Mouse (Mus musculus): ENCODE data around the gene Eif3l.
"Not testable (repeated sequence)": the region's sequence is repeated elsewhere in the genome, so short reads cannot be mapped to it uniquely, and the experiment has no call there.

Eif3l gene

DNA sequence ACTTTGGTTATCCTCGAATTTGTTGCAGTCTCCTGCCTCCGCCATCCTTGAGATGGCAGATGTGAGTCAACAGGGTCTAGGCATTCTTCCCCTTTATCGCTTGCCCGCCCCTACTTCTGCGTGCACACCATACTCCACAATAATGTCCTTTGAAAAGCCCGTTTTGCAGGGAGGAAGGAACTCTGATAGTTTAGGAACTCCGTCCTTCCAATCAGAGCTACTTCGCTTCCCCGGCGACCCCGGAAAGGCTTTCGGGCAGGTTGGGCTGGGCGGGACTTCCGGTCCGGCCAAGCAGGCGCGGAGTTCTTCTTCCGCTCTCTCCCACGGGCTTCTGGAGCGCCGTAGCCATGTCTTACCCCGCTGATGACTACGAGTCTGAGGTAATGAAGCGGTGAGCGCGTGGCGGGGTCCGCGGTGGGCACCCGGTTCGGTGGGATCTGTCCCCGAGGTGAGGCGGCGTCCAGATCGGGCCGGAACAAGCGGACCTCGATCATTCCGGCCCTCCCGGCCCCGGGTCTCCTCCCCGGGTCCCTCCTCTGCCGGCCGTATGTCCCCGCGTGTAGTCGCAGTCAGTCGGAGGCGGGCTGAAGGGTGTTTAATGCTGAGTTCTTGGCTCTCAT is at the start of gene Eif3l:
TSS of gene Eif3l (plus strand) at position 267 of the 620 bp plus-strand sequence.
- peak; percentile 73 for DNase-seq (ENCODE audit: low read depth, low spot score)

DNA sequence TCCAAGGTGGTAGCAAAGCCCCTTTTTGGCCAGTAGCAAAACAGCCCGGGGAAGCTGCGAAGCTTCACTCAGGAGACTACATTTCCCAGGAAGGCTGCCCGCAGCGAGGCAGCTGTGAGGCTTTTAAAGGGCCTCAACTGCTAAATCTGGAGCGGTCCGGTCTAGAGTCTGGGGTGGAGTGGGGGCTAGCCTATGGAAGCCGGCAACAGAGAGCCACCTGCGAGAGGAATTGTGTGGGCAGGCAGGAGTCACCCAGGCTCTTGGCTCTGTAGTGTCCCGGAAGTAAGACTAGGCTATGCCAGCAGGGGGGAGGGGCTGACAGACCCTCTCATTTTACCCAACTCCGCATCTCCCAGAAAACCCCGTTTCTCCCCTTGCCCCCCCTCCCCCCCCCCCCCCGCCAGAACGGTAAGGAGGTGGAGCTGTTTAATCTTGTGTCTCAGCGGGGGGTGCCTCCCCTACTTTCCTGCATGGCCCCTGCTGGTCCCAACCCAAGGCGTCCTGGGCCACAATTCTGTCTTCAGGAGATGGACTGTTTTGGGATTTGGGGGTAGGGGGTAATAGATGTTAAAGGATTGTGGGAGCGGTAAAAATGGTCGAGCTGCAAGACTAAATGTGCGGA is 49.2 kb upstream of the Eif3l start:
- DNase-seq (ENCODE audit: low read depth, low spot score), result no peak

DNA sequence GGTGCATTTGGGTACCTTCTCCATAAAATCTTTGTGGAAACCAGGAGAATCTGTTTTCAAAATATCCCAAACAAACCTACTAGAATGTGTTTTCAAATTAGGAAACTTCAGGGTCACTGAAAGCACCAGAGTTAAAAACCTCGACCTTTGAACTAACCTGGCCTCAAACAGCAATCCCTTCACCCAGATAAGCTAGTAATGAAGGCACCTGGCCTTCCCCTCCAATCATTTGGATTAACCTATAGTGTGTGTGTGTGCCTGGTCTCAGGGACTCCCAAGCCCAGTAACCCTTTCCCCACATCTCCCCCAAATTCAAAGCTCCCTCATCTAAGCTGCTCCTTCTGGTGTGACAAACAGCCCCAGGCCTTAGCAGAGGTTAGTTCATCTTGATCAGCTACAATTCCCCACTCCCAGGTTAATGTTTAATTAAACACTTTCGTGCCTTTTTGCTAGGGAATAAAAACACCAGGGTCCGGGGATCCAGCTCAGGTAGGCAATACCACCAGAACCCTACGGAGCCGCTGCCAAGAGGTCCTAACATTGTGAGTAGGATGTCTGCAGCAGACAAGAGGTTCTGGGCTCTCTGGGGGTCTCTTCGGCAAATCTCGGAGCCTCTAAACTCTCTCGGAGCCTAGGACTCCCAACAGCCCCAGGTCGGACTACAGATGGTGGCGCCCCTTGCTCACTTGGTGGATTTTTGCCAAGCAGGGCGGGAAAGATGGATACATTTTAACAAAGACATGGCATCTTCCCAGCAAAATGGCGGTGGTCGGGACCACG is 48.3 kb upstream of the Eif3l start:
- no peak for DNase-seq (ENCODE audit: low read depth, low spot score)

DNA sequence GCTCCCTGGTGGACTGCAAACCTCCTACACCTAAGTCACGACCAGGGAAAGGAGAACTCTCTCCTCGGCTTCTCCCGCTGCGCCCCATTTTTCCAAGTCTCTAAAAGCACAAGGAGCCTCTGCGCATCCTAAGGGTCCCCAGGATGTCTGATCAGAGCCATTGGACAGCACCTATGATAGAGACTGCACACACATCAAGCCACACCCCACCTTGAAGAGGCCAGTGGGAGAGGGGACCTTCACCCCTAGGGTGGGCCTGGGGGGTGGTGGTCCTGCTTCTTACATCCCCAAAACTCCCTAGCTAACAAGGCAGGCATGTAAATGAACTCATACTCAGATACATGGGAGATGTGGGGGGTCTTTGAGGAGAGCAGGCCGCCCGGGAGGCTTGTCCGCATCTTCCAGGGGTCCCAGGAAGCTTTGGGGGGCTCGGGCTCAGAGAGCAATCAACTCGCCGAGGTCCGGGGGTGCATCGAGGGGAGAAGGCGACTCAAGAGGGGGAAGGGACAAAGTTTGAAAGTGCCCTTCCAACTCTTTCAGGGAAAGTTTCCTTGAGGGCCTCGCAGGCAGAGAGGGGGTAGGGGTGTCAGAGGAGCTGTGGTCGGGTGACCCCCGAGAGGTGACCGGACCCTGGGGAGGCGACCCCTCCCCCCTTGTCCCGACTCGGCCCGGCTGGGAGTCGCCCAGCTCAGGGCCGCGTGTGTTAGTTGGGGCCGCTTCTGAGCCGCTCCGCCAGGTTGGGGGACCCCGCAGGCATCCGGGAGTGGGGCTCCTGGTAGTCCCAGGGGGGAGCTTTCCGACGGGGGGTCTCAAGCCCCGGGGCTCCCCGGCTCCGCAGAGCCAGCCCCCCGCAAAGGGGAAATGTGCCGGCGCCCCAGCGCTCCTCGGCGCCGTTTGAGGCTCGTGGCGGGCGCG is 47.4 kb upstream of the Eif3l start:
- DNase-seq (ENCODE audit: low read depth, low spot score), result no peak

DNA sequence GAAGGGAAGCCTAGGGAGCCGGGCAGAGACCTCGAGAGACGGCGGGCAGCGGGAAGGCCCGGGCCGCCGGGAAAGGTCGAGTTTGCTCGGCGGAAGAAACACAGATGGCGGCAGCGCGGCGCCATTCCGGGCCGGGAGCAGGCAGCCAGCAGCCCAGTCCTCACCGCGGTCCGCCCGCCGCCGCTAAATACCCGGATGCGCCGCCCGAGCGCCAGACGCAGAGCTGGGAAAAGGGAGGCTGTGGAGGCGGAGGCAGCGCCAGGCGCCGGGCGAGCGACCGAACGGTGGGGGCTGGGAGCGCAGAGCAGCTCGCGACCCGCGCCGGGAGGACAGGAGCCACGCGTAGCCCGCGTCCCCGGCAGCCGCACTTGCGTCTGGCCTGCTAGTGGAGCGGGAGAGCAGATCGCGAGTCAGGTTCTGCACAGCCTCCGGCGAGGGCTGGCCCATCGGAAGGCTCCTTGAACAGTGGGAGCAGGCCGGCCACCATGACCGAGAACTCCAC is 46.7 kb upstream of the Eif3l start, which contains the start of gene H1f0:
TSS of gene H1f0 (plus strand) at position 214 of the 502 bp plus-strand sequence.
- peak; percentile 73 for DNase-seq (ENCODE audit: low read depth, low spot score)

DNA sequence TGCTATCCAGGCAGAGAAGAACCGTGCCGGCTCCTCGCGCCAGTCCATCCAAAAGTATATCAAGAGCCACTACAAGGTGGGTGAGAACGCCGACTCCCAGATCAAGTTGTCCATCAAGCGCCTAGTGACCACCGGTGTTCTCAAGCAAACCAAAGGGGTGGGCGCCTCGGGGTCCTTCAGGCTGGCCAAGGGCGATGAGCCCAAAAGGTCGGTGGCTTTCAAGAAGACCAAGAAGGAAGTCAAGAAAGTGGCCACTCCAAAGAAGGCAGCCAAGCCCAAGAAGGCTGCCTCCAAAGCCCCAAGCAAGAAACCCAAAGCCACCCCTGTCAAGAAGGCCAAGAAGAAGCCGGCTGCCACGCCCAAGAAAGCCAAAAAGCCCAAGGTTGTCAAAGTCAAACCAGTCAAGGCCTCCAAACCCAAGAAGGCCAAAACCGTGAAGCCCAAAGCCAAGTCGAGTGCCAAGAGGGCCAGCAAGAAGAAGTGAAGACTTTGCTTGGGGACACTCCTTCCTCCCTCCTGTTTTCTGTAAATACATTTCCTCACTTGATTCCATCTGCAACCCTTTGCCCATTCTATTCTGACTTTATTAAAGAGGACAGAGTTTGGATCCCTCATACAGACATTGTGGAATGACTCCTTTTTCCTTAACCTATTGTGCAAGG is 46.0 kb upstream of the Eif3l start:
- no peak for DNase-seq (ENCODE audit: low read depth, low spot score)

DNA sequence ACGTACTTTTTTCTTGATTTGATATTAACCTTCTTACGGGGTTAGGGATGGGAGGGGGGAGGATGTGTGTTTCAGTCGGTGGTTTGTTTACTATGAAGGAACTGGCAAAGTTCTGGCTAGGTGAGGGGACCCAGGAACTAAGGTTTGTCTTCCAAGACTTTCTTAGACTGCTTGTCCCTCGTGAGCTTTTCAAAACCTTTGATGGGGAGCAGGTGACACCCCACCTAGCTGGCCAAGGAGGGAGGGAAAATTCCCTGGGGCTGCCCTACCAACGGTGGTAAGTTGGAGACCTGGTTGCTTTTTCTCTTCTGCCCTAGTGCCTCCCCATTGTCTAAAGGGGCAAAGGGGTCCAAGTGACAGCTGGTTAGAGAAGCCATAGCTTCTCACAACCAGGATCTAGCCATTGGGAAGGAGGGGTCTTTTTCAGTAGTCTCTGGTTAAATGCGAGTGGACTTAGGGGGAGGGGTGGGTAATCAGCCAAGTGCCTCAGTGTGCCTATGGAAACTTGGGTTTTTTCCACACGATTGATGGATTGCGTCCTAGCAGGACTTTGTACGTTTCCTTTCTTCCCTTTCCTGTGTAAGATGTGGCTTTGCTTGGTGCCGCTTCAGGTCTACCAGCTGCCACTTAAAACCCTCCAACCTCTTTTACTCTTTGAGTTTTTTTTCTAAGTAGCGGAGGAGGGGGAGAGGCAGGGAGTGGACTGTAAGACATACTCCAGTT is 45.3 kb upstream of the Eif3l start:
- no peak for DNase-seq (ENCODE audit: low read depth, low spot score)

DNA sequence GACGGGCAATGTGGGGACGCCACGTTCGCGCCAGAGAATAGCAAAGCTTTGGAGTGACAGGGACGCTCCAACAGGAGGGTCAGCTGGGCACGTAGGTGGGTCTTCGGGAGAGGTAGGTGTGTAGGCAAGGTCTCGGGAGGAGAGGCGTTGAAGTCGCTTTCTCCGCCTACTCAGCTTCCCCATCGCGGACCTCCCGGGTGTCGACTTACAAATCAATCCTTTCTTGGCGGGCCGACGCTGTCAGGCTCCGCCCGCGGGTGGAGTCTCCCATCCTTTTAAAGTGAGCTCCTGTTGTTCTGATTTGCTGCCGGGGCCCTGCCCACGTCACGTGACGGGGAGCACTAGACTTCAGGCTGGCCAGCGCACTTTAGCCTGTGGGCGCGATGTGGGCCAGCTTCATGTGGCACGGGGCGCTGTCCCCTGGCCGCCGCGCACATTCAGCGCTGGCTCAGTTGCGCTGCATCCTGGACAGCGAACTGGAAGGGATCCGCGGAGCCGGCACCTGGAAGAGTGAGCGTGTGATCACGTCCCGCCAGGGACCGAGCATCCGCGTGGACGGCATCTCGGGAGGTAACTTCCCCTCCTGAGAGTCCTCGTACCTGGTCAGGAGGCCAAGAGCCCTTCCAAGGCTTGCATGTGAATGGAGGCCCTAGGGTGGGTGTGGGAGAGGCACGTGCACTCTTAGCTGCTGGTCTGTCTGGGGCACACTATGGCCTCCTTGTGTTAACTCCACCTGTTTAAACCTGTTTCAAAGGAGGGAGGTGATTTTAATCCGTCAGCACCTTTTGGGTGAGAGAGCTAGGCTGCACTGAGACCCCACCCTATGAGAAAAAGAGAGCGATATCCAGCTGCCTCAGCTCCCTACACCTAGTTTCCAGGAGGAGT is 44.2 kb upstream of the Eif3l start:
- DNase-seq (ENCODE audit: low read depth, low spot score), result peak; percentile 85

DNA sequence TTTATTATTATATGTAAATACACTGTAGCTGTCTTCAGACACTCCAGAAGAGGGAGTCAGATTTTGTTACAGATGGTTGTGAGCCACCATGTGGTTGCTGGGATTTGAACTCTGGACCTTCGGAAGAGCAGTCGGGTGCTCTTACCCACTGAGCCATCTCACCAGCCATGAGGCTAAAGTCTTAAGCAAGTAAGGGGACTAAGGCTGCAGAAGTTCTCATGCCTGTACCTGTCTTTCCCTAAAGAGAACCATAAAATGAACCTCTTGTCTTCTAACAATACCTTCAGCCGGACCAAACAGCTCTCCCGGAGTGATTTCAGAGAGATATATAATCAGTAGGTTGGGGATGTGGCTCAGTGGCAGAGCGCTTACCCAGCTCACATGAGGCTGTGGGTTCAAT is 43.1 kb upstream of the Eif3l start:
- DNase-seq (ENCODE audit: low read depth, low spot score), result not testable (repeated sequence)

DNA sequence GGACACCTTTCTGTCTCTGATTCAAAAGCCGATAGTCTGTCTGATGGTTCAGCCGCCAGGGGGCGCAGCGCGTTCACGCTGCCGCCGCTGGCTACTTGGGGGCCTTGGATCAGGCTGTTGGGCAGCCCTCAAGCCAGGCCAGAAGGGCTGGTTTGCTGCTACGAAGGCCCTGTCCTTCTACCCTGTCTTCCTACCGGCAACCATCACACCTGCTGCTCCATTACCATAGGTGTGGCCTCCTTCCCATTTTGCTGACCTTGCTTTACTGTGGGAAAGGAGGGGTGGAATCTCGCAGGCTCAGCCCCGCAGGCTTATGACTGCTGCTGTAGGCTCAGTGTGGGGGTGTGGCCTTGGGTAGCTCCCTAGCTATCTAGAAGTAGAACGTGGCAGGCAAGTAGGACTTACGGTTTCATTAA is 37.1 kb upstream of the Eif3l start:
- DNase-seq (ENCODE audit: low read depth, low spot score), result peak; percentile 59

DNA sequence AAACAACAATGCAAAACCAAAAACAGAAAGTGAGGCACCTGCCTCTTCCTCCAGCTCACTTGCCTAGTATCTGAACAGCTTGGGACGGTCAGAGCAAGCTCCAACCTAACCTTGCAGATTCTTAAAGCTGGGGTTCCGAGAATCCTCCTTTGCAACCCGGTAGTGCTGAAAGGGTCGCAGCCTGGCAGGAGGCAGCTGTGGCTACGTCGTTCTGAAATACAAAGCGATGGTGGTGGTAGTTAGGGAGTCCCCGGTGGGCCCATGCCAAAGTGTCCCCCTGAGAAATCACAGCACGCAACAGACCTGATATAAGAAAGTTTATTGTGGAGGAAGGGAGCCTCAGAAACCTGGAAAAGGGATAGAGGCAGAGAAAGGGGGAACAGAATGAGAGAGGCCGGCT is 36.6 kb upstream of the Eif3l start:
- no peak for DNase-seq (ENCODE audit: low read depth, low spot score)

DNA sequence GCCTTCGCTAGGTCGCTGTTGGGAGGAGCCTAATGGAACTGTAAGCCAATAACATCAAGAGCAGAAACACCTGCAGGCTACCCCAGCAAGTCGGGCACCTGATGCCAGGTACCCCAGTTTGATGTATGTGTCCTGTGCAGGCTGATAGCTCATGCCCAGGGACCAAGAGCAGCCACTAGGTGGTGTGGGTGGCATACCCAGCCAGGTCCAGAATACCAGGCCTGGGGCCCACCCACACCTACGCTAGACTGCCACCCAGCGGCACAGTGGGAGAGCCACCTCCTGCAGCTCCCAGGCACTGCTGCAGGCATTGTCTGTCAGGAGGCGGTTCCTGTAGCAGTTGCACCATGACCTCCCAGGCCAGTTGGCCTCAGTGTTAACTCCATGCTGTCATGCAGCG is 36.1 kb upstream of the Eif3l start:
- DNase-seq (ENCODE audit: low read depth, low spot score), result peak; percentile 65

DNA sequence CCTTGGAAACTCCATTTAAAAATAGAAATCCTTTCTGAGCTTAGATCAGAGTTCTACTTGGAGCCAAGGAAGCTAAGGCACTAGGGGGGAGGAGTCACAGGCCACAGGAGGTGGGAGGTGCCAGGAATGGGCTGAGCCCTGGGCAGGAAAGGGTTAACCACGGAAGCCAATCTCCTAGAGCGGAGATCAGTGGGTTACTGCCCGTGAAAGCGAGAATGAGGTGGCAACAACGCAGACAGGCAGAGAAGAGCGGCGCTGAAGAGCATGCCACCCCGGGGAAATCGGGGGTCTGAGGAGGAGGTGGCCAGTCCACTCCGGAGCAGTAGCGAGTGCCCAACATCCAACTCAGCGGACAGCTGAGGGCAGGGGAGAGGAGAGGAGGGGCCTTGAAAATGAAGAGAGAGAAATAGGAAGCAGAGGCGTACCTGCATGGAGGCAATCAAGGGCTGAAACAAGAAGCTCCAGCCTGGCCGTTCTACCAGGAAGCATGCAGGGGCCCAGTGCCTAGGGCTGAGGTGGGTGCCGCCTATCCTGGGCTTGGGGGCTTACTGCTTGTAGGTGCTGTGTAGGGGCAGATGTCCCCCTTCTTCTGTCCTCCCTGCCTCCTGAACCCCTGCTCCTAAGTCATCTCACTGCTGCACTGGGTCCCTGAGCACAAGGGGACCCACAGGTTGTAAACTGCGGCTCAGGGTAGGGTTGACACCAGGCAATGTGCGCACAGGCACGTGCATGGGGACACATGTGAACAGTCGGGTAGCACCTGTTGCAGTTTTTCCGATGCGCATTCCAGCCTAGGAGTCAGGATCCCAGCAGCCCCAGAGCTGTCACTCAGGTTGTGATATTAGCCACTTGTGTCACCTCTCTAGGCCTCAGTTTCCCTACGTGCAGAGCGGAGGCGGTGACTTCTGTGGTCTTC is 34.2 kb upstream of the Eif3l start:
- no peak for DNase-seq (ENCODE audit: low read depth, low spot score)

DNA sequence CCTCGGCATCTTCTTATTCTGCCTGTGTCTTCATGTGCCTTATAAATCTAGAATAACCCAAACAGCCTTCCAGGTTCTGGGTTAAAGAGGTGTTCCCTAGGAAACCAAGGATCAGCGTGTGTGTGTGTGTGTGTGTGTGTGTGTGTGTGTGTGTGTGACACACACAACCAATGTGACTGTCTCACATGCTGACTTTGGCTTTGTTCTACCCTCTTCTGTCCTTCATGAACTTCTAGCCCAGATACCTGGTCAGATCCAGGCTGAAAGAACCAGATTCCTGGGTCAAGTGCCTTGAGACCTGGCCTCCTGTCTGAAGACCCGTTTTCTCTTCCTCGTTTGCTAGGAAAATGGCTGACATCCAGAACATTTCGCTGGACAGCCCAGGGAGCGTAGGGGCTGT is 33.4 kb upstream of the Eif3l start, which contains the start of gene Galr3:
TSS of gene Galr3 (plus strand) at position 301 of the 400 bp plus-strand sequence.
- no peak for DNase-seq (ENCODE audit: low read depth, low spot score)

DNA sequence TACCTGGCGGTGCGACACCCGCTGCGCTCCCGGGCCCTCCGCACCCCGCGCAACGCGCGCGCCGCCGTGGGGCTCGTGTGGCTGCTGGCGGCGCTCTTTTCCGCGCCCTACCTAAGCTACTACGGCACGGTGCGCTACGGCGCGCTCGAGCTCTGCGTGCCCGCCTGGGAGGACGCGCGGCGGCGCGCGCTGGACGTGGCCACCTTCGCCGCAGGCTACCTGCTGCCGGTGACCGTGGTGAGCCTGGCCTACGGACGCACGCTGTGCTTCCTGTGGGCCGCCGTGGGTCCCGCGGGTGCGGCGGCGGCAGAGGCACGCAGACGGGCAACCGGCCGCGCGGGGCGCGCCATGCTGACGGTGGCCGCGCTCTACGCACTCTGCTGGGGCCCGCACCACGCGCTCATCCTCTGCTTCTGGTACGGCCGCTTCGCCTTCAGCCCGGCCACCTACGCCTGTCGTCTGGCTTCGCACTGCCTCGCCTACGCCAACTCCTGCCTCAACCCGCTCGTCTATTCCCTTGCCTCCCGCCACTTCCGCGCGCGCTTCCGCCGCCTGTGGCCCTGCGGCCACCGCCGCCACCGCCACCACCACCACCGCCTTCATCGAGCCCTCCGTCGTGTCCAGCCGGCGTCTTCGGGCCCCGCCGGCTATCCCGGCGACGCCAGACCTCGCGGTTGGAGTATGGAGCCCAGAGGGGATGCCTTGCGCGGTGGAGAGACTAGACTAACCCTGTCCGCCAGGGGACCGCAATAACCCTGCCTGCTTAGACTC is 32.1 kb upstream of the Eif3l start:
- DNase-seq (ENCODE audit: low read depth, low spot score), result no peak

DNA sequence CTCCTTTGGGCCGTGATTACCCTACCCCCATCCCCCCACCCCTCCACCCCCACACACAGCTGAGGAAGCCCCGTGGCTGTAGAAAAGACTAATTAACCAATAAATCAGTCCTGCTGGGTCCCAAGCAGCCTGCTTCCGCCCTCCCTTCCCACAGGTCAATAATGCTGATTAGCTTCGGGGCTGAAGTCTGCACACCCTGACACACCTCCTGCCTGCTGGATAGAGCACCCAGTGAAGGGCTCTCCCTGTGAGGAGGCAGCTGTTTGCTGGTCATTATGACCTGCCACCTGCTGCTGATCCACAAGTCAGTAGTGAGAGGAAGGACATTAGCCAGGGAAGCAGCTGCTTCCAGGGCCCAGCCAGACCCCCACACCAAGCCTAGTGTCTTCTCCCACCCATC is 30.1 kb upstream of the Eif3l start:
- DNase-seq (ENCODE audit: low read depth, low spot score), result no peak

DNA sequence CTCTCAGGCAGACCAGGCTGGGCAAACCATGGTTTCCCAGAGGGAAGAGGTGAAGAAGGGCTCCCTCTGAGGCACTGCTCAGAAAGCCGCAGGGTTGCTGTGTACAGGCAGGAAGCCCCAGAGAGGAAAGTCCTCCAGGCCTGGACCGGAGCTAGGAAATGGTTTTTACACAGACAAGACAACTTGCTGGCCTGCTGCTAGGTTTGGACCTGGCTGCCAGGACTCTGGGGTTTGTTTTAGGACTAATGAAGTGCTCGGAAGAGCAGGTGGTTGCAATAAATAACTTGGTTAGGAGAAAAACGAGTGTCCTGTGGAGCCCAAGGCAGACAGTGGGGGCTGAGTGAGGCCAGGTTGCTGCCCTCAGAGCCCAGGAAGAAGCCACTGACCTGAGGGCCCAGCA is 26.8 kb upstream of the Eif3l start:
- no peak for DNase-seq (ENCODE audit: low read depth, low spot score)

All from WW6 (cell line).